Mouse (Mus musculus) cerebellum, adult (tissue): Measurements from ENCODE around the gene Lif.

Experiments
- ATAC-seq: cut with Nextera tagmentation; 2 replicates; pipeline ENCODE4 v1.9.2; 2017; ENCODE audit warnings: mild to moderate bottlenecking, moderate library complexity, mixed read lengths; ENCODE audit not compliant: insufficient number of reproducible peaks, low FRiP score, low TSS enrichment

The Lif gene

DNA sequence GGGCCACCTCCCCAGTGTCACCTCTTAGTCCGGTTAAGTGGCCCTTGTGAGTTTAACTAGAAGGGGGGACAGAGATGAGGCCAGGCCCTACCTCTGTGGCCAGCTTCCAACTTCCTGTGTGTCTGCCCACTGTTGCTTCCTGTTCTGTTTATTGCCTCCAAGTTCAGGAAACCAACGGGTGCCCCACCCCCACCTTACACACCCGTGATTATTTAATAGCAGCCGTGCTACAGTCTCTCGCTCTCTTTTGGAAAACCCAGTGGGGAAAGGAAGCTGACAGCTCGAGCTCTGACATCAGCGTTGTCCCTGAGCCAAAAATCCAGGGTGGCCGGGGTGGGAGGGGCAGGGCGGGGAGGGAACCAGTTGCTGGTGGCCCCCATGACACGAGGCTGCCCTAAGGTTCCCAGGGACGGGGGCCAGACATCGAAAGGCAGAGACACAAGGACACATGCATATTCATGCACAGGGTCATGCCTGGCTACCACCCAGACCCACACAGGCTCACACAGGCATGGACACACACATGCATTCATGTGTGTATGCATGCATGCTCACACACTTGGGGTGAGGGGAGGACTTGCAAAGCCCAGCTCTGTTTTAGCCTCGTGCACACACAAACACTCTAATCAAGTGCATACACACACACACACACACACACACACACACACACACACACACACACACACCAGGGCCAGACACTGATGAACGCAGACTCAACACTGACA, 3.3 kb downstream of the Lif start:
- no peak for ATAC-seq

DNA sequence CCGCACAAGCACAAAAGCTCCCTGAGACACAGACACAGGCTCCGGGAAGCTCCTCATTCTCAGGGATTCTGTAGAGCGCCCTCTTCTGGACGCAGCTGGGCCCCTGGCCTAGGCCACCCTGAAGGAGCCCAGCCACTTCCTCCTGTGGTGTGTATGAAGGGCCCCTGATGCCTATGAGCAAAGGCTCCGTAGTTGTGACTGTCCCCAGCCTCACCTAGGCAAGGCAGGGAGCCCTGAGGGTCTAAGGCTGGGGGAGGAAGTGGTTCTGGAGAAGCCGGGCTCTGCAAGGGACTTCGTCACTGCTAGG, 3.8 kb downstream of the Lif start:
- ATAC-seq = no peak

DNA sequence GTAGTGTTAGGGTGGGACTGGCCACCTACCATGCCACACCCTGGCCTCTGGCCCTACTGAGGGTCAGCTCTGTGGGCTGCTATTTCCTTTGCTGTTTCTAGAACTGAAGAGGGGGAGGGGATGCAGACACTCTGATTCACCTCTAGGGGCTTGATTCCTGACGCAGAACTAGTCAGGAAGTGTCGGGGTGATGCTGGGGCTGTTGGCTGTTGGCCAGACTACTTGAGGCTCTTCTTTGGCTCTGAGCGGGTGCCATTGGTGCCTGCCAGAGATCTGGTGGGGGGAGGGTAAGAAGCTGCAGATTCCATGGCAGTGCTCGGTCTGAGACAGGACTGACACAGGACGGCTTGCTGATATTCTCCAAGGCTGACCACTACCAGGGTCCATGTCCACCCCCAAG, 4.6 kb downstream of the Lif start:
- ATAC-seq = no peak

DNA sequence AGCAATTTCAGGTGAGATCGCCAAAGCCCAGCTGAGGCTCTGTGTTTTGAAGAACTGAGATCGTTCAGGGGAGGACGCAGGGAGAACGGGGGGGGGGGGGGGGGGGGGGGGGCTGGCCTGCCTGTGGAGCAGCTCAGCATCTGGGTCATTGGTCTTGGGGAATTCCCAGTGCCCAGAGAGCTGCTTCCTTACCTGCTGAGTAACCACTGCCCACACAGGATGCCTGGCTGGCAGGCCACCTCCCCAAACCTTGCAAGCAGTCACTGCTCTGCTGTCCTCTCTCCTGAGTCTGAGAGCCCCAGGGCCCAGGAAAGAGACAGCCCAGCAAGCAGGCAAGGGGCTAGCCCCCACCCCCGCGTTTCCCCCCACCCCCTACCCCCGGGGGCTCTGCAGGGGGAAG, 5.5 kb downstream of the Lif start:
- ATAC-seq = no peak

DNA sequence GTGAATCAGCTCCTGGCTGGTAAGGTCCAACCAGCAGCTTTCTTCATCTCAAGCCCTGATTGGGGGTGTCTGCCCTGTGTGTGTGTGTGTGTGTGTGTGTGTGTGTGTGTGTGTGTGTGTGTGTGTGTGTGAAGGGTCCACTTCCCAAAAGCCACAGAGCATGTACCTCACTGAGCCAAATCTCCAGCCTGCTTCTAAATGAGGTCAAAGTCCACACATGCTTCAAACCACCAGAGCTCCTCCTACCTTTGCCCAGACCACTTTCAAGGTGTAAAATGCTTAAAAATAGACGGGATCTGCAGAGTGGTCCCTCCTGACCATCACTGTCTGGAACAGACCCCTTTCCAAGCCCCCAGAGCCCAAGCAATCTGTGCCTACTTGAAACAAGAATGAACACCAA, 5.9 kb downstream of the Lif start:
- no peak for ATAC-seq

DNA sequence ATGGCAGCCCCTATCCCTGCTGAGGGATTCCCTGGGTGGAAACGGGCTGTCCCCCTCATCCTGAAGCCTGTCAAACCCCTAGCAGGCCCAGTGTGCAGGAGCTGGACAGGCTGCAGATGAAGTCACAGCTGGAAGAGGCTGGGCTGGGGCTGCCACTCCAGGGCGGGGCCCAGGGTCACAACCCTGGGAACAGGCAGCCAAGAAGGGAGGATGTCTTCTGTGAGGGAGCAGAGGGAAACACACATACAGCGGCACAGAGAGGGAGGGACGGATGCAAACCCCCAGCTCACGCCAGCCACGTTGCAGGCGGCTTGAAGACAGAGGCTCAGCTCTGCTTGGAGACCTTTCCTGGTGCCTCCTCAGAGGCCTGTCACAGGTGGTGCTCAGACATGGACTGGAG, 6.7 kb downstream of the Lif start:
- no peak for ATAC-seq

DNA sequence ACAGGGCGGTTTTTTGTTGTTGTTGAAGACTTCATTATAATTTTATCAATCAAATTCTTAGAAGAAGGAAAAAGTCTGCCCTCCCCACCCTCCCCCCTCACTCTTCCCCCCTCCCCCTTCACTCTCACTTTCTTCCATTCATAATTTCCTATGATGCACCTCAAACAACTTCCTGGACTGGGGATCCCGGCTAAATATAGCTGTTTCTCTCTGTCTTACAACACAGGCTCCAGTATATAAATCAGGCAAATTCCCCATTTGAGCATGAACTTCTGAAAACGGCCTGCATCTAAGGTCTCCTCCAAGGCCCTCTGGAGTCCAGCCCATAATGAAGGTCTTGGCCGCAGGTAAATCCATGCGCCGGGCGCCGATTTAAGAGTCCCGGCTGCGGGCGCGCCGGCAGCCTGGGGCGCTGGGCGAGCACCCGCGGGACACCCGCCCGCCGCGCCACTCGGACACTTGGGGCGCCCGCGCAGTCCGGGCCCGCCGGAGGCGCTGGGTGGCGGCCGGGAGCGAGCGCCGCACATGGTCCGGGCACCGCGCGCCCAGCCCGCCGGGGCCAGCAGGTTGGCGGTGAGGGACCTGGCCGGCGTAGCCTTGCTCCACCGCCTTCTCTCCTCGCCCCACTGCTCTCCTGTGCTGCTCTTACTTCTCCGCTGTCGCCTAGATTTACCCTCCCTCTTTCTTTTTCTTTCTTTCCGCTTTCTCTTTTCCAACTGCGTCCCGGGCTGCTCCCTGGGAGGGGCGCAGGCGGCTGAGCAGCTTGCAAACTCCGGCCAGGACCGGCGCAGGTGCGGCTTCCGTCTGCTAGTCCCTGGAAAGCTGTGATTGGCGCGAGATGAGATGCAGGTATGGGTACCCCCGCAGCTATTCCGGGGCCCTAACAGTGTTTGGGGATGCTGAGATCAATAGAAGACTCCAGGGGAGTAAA, 9.2 kb downstream of the Lif start:
- no peak for ATAC-seq

DNA sequence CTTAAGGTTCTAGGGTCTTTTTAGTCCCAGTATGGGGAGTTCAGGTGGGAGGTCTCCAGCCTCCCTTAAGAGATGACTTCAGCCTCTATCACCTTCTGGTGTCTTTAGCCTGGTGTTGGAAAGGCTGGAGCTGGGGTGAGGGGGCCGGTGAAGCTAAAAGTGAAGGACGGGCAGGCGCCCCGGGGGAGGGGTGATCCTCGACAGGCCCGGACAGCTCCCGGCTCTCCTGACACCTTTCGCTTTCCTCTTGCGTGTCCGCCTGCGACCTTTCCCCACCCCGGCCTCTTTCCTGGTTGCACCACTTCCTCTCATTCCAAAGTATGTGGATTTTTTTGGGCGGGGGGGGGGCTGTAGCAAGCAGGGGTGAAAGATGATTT, 9.8 kb downstream of the Lif start:
- no peak for ATAC-seq

DNA sequence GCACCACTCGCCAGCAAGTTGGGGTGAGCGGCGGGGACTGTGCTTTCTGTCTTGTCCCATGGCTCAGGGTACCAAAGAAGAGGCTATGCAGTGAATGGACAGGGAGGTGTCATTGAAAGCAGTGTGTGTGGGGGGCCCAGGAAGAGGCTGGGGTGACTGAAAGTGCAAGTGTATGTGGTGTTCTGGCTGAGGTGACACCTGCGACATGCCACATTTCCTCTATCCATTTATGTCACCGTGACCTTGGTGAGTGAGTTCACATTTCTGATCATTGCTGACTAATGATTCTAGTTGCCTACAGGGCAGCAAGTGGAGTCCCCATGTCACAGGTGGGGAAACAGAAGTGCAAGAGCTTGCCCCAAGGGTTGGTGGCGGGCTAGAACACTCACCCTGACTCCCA, 11.1 kb downstream of the Lif start:
- no peak for ATAC-seq

DNA sequence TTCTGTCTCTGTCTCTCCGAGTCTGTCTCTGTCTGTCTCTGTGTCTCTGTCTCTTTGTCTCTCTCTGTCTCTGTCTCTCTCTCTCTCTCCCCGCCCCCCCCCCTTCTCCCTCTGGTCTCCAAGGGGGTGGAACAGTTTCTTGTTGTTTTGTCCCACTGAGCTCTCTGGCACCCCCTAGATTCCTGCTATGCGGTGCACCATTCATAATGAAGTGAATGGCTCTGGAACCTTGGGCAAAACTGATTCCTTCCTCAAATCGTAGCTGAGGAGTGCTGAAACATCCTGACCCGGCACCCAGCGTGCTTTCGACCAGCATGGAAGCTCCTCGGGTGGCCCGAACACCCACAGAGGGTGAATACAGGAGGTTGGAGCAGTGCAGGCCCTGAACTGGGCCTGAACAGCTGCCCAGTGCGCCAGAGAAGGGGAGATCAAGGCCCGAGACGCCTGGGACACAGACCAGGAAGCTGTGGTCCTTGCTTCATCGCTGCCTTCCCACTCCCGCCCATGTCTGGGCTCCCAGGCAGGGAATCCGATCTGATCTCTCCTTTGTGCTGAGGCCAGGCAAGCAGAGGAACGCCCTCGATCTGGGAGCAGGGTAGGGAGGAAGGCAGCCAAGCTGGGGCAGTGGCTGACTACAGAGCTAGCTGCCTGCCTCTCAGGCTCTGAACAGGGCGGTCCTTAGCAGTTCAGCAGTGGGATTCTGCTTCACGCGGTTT, 13.5 kb downstream of the Lif start:
- ATAC-seq = no peak

DNA sequence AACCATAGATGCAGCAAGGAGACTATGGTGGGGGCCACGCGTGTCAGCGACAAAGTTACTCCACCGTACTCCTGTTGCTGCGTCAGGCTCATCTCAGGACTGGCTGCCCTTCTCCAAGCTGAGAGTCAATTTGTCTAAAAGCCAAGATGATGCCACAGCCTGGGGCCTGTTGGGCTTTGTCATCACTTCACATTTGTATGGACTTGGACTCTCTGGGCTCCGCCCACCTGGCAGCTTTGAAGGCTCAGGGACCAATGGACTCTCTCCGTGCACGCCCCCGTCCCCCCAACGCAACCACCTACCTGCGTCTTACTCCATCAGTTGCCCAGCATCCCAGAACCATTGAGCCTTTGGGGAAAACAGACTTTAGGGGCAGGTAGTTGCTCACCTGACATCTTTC, 14.2 kb downstream of the Lif start:
- ATAC-seq = no peak

DNA sequence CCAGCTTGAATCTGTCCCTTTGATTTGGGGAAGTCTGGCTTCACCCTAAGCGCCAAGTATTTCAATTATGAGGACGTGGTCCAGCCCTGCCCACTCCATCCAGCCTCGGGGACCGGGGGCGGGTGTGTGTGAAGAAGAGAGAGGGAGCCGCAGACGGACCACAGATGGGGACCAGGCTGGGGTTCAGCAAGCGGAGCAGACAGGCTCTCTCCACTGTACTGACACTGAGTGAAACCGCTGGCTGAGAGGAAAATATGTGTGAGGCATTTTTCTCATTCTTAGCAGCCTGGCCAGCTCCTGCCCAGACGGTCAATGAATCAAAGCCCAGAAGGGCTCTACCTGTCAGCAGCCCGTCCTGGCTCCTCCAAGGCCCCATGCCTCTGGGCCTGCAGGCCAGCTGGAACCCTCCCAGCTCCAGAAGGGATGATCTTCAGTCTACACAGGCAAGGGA, 19.1 kb downstream of the Lif start:
- ATAC-seq = no peak

DNA sequence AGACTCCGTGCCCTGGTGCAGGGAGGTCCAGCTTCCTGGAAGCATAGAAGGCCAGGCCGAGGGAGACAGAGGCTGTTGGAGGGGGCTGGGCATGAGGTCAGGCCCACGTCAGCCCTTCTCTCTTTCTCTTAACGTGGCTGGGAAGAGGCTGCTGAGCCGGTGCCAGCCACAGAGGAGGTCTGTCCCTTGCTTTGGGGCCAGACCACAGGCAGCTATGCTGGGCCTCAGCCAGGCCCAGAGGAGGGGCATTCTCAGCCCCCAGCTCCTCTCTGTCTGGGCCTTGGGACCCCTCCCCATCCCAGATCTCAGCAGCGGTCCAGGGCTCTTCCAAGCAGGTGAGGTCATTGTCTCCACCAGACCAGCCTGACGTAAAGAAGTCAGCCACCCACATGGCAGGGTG, 22.6 kb downstream of the Lif start:
- no peak for ATAC-seq

DNA sequence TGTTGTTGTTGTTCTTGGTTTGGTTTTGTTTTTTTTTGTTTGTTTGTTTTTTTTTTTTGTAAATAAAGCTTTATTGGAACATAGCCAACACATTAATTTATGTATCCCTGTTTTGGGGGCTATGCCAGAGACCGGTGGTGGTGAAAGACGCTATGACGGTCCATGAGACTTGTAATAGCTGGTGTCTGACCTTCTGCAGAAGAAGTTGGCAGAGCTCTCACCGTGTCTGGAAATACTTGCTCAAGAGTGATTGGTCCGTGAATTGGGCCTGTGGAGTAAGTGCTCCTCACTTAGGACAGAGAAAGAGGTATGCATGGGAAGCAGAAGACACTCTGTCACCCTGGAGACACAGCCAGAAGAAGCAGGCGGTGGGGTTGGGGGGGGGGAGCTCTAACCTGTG, 24.5 kb downstream of the Lif start:
- no peak for ATAC-seq

DNA sequence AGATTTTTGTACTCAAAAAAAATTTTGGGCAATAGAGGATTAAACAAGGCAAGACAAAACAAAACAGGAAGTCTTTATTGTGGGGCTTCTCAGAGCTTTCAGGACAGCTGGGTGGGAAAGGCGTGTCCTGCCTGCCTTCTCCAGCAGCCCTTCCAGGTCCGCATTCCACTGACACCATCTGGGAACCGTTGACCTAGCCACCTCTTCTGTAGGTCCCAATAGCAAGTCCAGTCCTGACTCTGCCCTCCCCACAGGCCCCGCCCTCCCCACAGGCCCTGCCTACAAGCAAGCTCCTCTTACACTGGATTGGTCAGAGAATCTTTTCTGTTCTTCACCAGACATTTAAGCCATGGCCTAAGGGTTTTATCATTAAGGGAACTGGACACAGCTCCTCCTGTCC, 26.3 kb downstream of the Lif start:
- no peak for ATAC-seq

DNA sequence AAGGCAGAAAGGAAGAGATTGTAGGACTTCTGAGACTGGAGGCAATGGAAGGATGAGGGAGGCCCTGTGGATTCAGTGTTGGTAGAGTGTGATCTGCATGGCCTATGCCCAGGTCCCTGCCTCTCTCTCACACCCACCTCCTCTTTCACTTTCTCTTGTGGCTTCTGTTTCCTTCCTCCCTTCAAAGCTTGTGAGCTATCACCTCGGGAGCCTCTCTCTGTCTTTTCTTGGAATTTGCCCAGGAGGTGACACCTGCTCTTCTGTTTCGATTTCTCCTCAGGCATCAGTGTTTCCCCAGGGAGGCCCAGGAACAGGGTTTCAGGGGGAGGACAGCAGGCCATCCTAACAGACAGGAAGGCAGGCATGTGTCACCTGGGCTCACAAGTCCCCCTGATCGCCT, 31.9 kb downstream of the Lif start:
- no peak for ATAC-seq

DNA sequence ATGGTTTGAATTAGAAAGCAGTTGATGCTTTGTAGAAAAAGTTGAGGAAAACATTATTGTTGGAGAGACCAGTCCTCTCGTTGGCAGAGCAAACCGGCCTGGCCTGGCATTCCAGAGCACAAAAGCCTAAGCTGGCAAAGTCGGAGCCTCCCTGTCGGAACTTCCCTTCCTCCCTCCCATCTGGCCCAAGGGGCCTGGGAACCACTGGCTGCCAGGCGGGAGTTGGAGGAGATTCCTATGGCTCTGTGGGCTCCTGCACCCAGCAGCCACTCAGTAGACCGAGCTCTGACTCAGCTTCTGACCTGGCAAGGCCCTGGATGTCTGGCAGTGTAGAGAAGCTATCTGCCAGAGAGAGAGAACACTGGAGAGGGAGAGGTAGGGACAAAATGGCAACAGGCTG, 34.3 kb downstream of the Lif start:
- no peak for ATAC-seq

DNA sequence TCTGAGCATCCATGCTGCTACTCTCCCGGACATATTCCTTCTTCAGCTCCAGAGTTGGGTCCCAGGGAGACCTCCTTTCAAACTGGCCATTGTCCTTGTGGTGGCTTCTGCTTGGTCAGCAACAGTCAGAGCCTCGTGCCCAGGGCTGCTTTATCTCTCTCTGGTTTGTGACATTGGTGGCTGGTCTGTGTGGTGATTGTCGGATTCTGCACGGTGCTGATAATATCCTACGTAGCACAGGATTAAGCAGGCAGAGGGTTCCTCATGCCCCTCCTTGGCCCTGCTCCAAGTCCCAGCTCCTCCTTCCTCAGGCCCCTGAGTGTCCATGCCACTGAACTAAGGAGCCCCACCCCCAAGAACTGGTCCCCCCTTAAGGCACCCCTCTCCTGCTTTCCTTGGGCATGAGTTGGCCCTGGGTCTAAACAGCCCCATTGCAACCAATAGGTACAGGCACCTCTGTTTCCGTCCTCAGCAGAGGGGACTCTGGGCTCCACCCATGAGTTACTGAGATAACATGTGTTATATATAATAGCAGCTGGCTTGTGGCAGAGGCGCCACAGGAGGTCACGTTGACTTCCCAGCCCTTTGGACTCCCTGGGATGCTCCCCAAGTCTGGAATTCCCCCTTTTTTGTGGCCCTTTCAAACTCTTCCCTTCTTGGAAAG, 35.0 kb downstream of the Lif start:
- no peak for ATAC-seq

DNA sequence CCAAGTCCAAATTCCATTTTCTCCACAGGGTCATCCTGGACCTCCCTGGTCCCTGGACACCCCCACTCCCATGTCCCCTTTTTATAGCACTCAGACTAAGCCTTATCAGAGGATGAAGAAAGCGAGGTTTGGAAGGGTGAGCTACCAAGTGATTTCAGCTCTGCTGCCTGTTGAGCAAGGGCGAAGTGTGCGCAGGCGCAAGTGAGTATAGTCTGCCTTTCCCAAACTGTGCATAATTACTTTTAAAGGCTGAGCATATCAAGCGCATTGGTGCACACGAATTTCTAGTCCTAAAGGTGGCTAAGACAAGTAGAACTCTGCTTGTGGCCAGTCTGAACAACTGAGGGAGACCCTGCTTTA, 35.5 kb downstream of the Lif start:
- no peak for ATAC-seq

DNA sequence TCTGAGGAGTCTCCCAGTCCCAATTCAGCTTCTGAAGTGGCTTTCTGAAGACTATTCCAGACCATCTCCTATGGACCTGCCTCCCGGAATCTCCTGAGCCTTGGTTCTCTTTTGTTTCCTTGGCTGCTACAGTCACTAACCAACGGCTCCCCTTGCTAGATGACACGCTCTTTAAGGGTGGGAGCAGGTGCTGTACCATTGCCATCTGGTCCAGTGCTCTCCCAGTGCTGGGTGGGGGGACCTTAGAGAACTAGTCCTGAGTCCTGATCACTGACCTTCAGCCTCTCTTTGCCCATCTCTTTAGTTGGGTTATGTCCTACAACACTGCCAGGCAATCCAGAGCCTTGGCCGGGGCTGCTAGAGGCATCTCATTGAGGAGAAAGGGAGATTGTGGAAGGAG, 36.1 kb downstream of the Lif start:
- ATAC-seq = no peak

DNA sequence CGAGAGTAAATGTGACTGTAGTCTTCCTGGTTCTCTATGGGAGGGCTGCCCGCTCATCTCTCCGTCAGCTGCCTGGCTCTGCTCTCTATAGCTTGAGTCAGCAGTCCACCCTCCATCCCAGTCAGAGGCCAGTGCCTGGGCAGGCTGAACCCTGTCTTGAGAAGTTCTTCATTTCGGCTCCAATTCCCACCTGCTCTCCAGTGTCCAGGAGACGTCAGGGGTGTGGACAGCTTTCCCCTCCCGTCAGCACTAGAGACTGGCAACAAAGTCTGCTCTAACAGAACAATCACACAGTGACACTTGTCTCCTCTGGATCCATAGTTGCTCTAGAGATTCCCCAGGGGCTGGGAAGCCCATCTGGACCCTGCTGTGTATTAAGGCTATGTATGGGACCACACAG, 36.7 kb downstream of the Lif start:
- ATAC-seq = no peak
